Mouse (Mus musculus) forebrain, embryonic 11.5 days (tissue): ENCODE results near the gene Zbtb25. TPM values are rescaled to one million over a fixed set of nuclear protein-coding genes. Genes with fewer than 3 reads are reported as not detected.

Source experiments
- ATAC-seq: fragments of 200-750 bp; cut with Nextera tagmentation; replicated peaks from 2 replicates; pipeline ENCODE4 v1.8.0; 2017; ENCODE audit warnings: moderate TSS enrichment; ENCODE audit not compliant: low FRiP score
- DNase-seq: peaks from one replicate; pipeline ENCODE4 v3.0.0-alpha.2; 2017; ENCODE audit warnings: low spot score
- H3K27ac ChIP-seq: fragments of 300-500 bp; sonication (generic); 2 replicates; pipeline ENCODE4 v1.5.1; 2014; ENCODE audit warnings: low read depth, low read length
- H3K27me3 ChIP-seq: fragments of 300-500 bp; sonication (generic); 2 replicates; pipeline ENCODE4 v1.6.1; 2014; ENCODE audit warnings: mild to moderate bottlenecking, low read length, mixed read lengths; ENCODE audit not compliant: control insufficient read depth, insufficient read depth
- H3K36me3 ChIP-seq: fragments of 300-500 bp; sonication (generic); 2 replicates; pipeline ENCODE4 v1.6.1; 2014; ENCODE audit warnings: mild to moderate bottlenecking, low read length, moderate library complexity, mixed read lengths; ENCODE audit not compliant: control insufficient read depth, insufficient read depth
- H3K4me1 ChIP-seq: fragments of 300-500 bp; sonication (generic); replicated peaks from 2 replicates; pipeline ENCODE4 v1.6.1; 2014; ENCODE audit warnings: low read length, mixed read lengths; ENCODE audit not compliant: control insufficient read depth, insufficient read depth
- H3K4me2 ChIP-seq: fragments of 300-500 bp; sonication (generic); 2 replicates; pipeline ENCODE4 v1.6.1; 2014; ENCODE audit warnings: low read depth, mild to moderate bottlenecking, low read length, moderate library complexity, mixed read lengths; ENCODE audit not compliant: severe bottlenecking
- H3K4me3 ChIP-seq: fragments of 300-500 bp; sonication (generic); 2 replicates; pipeline ENCODE4 v1.5.1; 2014; ENCODE audit warnings: low read depth, low read length
- H3K9ac ChIP-seq: fragments of 300-500 bp; sonication (generic); 2 replicates; pipeline ENCODE4 v1.6.1; 2014; ENCODE audit warnings: low read length
- H3K9me3 ChIP-seq: fragments of 300-500 bp; sonication (generic); 2 replicates; pipeline ENCODE4 v1.6.1; 2016; ENCODE audit warnings: low read length, mixed read lengths; ENCODE audit not compliant: control insufficient read depth
- WGBS: fragments of 180-500 bp; shearing (Covaris S2); extraction: QIAGEN DNeasy Blood & Tissue Kit; methylation state at CpG from one replicate; pipeline ENCODE4 v1.1.7; 2014; 5-methylcytosine and 5-hydroxymethylcytosine counted together
- polyA plus RNA-seq: library from polyadenylated mRNA; unstranded; fragments of >200 nt; fragmentation: Nextera tagmentation; extraction: Ambion mirVana; gene quantifications from 2 replicates; pipeline ENCODE4 v1.2.1, GENCODE M21; 2014

The Zbtb25 gene
- polyA plus RNA-seq, 1 experiment from 2014 or later: 19.8 TPM

DNA sequence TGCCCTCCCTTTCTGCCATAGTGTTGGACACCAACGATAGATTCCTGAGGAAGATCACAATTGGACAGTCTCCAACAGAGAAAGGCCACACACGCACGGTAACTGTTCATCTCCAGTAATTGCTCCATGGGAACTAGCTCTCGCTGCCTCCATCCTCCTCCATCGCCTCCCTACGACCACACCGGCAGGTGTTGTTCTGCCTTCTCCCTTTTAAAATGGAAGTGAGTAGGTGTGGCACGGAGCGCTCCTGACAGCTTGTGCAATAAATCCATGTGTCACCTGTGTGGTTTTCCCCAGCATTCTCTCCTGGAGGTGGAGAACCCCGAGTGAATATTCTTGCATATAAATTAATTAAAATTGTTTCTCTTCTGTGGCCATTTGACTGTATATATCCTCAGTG, 69.0 kb downstream of the Zbtb25 start:
- Histone ChIP-seq H3K9me3 (no peaks in the 10 kb centered on the region), H3K27ac (no peak overlapping the region), H3K27me3 (no peaks in the 10 kb centered on the region), H3K36me3 (no peaks in the 10 kb centered on the region; the same call in 1 of the 2 replicates), H3K4me2 (no peak overlapping the region), H3K4me3 (no peak overlapping the region), H3K9ac (no peak overlapping the region), H3K4me1 (no peaks in the 10 kb centered on the region)
- DNase-seq (no peak), ATAC-seq (no peak)
- WGBS: 94% methylated on average over 10 of the region's 10 CpGs

DNA sequence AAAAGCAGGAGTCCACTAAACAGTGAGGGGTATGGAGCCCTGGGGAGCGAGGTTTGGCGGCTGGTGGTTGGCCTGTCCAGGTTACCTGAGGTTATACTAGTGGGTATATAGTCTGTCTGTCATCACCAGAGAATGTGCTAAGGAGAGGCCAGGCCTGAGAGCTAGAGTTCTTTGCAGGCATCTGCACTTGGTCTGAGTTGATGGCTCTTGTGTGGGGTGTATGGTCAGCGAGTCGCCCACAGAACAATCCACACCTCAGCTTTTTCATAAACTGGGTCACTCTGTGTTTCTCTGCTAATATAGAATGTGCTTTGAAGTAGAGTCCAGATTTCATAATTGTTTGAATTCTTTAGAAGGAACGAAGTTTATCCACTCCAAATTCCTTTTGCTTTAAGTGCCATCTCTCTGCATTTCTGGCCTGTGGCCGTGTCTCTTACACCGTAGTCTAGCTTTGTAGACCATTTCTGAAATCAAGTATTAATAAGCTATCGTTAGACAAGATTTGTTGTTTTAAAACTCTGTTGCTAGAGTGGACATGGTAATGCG, 70.0 kb downstream of the Zbtb25 start:
- 94% methylated on average over 9 of the region's 9 CpGs for WGBS
- no peaks in the 10 kb centered on the region for H3K27me3 ChIP-seq
- H3K9me3 ChIP-seq: no peaks in the 10 kb centered on the region
- H3K27ac ChIP-seq: no peak overlapping the region
- no peak for DNase-seq
- no peak overlapping the region for H3K9ac ChIP-seq
- no peak overlapping the region for H3K4me2 ChIP-seq
- H3K4me3 ChIP-seq: no peak overlapping the region
- ATAC-seq: no peak
- no peaks in the 10 kb centered on the region for H3K4me1 ChIP-seq
- H3K36me3 ChIP-seq: no peaks in the 10 kb centered on the region; the same call in 1 of the 2 replicates

DNA sequence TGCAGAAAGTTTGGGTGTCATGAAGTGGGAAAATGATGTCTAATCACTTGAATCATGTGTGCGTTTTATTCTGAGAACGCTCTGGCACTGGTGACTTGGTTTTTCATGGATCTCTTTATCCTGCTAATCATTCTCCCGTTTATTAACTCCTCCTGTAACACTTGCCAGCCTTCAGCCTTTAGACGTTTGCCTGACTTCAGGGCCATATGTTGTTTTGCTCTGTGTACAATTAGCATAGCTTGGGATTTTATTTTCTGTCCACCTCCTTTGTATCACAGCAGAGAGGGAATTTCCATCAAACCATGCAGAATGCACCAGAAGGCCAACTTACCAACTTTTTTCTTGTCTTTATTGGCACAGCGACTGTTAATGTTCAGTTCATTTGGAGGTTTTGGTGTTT, 71.6 kb downstream of the Zbtb25 start:
- ATAC-seq (no peak), DNase-seq (no peak)
- H3K36me3 ChIP-seq: no peaks in the 10 kb centered on the region; the same call in 1 of the 2 replicates

More for the DNA sequence above, 71.6 kb downstream of the Zbtb25 start:
- H3K9me3 ChIP-seq: no peaks in the 10 kb centered on the region
- no peak overlapping the region for H3K9ac ChIP-seq
- no peak overlapping the region for H3K4me2 ChIP-seq
- no peaks in the 10 kb centered on the region for H3K27me3 ChIP-seq
- no peak overlapping the region for H3K4me3 ChIP-seq
- H3K4me1 ChIP-seq: no peaks in the 10 kb centered on the region
- H3K27ac ChIP-seq: no peak overlapping the region
- 87% methylated on average over 5 of the region's 5 CpGs for WGBS

Other genes with a start within 250 kb of the Zbtb25 start
- 0.05 and 0.31 TPM in 2 replicates for gene Esr2, start 192.3 kb downstream of the Zbtb25 start, polyA plus RNA-seq
- not detected in 2 replicates for gene Tex21, start 122.9 kb downstream of the Zbtb25 start, polyA plus RNA-seq
- 80.2 and 80.8 TPM in 2 replicates for gene Mthfd1, start 114.3 kb downstream of the Zbtb25 start, polyA plus RNA-seq
- 3.6 and 5.2 TPM in 2 replicates for gene Akap5, start 44.7 kb downstream of the Zbtb25 start, polyA plus RNA-seq
- gene Zbtb1, start 664 bp upstream of the Zbtb25 start, polyA plus RNA-seq: 8.2 and 8.8 TPM in 2 replicates
- gene Hspa2, start 34.6 kb upstream of the Zbtb25 start, polyA plus RNA-seq: 4.4 and 4.5 TPM in 2 replicates
- 0.35 and 0.56 TPM in 2 replicates for gene Ppp1r36, start 47.9 kb upstream of the Zbtb25 start, polyA plus RNA-seq
- gene Plekhg3, start 161.3 kb upstream of the Zbtb25 start, polyA plus RNA-seq: 1.0 and 1.3 TPM in 2 replicates